Mouse (Mus musculus) midbrain, embryonic 11.5 days (tissue): Measurements from ENCODE around the gene Copz2. TPM values are rescaled to one million over a fixed set of nuclear protein-coding genes. Genes with fewer than 3 reads are reported as not detected.
A peak's percentile ranks its signal among the peaks of the same experiment; 100 is the strongest.
"Not testable (repeated sequence)": the region's sequence is repeated elsewhere in the genome, so short reads cannot be mapped to it uniquely, and the experiment has no call there.

Experiments
- ATAC-seq: fragments of 200-750 bp; cut with Nextera tagmentation; 2 replicates; pipeline ENCODE4 v1.8.0; 2017; ENCODE audit warnings: moderate TSS enrichment, moderate library complexity; ENCODE audit not compliant: low FRiP score
- DNase-seq: peaks from one replicate; pipeline ENCODE4 v3.0.0; 2015; ENCODE audit warnings: low spot score; ENCODE audit errors: missing footprints
- H3K27ac ChIP-seq: fragments of 300-500 bp; sonication (generic); 2 replicates; pipeline ENCODE4 v1.5.1; 2014; ENCODE audit warnings: low read depth, low read length
- H3K27me3 ChIP-seq: fragments of 300-500 bp; sonication (generic); 2 replicates; pipeline ENCODE4 v1.6.1; 2014; ENCODE audit warnings: mild to moderate bottlenecking, low read length, moderate library complexity, mixed read lengths; ENCODE audit not compliant: control insufficient read depth, insufficient read depth
- H3K36me3 ChIP-seq: fragments of 300-500 bp; sonication (generic); 2 replicates; pipeline ENCODE4 v1.6.1; 2014; ENCODE audit warnings: mild to moderate bottlenecking, low read length, moderate library complexity, mixed read lengths; ENCODE audit not compliant: control insufficient read depth, insufficient read depth
- H3K4me1 ChIP-seq: fragments of 300-500 bp; sonication (generic); 2 replicates; pipeline ENCODE4 v1.6.1; 2014; ENCODE audit warnings: low read length; ENCODE audit not compliant: control insufficient read depth, insufficient read depth
- H3K4me2 ChIP-seq: fragments of 300-500 bp; sonication (generic); 2 replicates; pipeline ENCODE4 v1.6.1; 2014; ENCODE audit warnings: mild to moderate bottlenecking, moderate library complexity
- H3K4me3 ChIP-seq: fragments of 300-500 bp; sonication (generic); 2 replicates; pipeline ENCODE4 v1.5.1; 2014; ENCODE audit warnings: low read depth, low read length
- H3K9ac ChIP-seq: fragments of 300-500 bp; sonication (generic); 2 replicates; pipeline ENCODE4 v1.6.1; 2014; ENCODE audit warnings: low read length
- H3K9me3 ChIP-seq: fragments of 300-500 bp; sonication (generic); 2 replicates; pipeline ENCODE4 v1.6.1; 2016; ENCODE audit warnings: low read length; ENCODE audit not compliant: control insufficient read depth
- WGBS: fragments of 180-500 bp; shearing (Covaris S2); extraction: QIAGEN DNeasy Blood & Tissue Kit; methylation state at CpG from one replicate; pipeline ENCODE4 v1.1.7; 2014; 5-methylcytosine and 5-hydroxymethylcytosine counted together
- polyA plus RNA-seq: library from polyadenylated mRNA; unstranded; fragments of >200 nt; fragmentation: Nextera tagmentation; extraction: Ambion mirVana; gene quantifications from 2 replicates; pipeline ENCODE4 v1.2.1, GENCODE M21; 2014

Gene Copz2
- polyA plus RNA-seq, result 47.5 and 51.1 TPM in 2 replicates

DNA sequence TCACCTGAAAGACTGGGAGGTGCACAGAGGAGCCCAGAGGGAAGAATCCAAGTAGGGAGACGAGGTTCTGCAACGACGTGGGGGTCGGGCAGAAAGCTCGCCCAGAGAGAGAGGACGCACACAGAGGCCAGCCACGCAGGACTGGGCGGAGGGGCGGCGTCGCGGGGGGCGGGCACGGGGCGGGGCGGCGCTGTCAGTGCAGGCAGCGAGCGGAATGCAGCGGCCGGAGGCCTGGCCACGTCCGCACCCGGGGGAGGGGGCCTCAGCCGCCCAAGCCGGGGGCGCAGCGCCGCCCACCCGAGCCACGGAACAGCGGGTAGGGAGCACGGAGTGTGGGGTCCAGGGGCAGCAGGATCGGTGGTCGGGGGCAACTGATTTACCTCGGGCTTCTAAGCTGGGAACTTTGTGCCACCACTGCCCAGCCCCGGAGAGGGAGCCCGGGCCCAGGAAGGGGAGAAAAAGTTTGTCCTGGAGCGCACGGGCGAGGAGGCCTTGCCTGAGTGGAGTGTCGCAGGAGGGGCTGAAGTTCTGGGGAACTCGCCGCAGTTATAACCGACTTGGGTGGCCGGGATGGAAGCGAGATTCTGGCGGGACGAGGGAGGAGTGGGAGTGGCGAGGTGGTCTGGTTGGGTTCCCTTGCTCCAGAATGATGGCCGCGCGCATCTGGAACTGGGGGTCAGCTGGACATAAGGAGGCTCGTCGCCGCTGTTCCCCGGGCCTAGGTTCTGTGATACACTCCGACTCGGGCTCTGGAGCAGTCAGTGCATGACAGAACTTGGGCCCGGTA lies at the start of gene Copz2:
Gene Copz2 (plus strand): TSS at position 190 of the 787 bp plus-strand sequence.
- H3K27me3 ChIP-seq, result peaks cover 3% of the 10 kb centered on the region; the same call in 1 of the 2 replicates
- DNase-seq (peak; percentile 91), ATAC-seq (peak; percentile 52)
- 1% methylated on average over 60 of the region's 60 CpGs for WGBS
- no peaks in the 10 kb centered on the region for H3K9me3 ChIP-seq
- no peaks in the 10 kb centered on the region for H3K36me3 ChIP-seq
- H3K4me3 ChIP-seq, result peak within 1 kb of the TSS; percentile 49
- H3K4me2 ChIP-seq, result peak within 1 kb of the TSS; percentile 93
- peak within 1 kb of the TSS; percentile 59 for H3K9ac ChIP-seq
- no peak within 1 kb of the TSS for H3K27ac ChIP-seq
- peaks cover 6% of the 10 kb centered on the region; the same call in 1 of the 2 replicates for H3K4me1 ChIP-seq

DNA sequence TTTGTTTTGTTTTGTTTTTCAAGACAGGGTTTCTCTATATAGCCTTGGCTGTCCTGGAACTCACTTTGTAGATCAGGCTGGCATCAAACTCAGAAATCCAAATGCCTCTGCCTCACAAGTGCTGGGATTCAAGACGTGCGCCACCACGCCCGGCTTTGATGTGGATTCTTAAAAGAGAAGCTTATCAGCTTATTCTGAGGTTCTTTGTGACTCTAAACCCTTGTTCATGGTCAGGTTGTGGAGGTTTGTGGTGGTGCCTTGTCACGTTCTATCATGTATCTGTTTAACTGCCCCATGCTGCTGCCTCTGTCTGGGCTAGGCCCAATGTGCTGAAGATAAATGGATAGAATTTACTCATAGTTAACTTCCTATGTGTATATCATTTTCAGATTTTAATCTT lies 44.1 kb upstream of the Copz2 start:
- no peaks in the 10 kb centered on the region for H3K9me3 ChIP-seq
- WGBS, result 86% methylated on average over 5 of the region's 5 CpGs
- H3K27ac ChIP-seq, result no peak overlapping the region
- H3K4me2 ChIP-seq, result no peak overlapping the region
- no peaks in the 10 kb centered on the region for H3K27me3 ChIP-seq
- no peak overlapping the region for H3K9ac ChIP-seq
- ATAC-seq (no peak), DNase-seq (no peak)
- peaks cover 40% of the 10 kb centered on the region for H3K36me3 ChIP-seq
- no peaks in the 10 kb centered on the region for H3K4me1 ChIP-seq
- H3K4me3 ChIP-seq, result no peak overlapping the region

GRCm38 (mm10) chr11:96808066-96808465 lies 41.6 kb upstream of the Copz2 start:
- no peak overlapping the region for H3K4me2 ChIP-seq
- ATAC-seq (no peak), DNase-seq (no peak)
- no peaks in the 10 kb centered on the region for H3K27me3 ChIP-seq
- H3K27ac ChIP-seq, result no peak overlapping the region
- no peak overlapping the region for H3K9ac ChIP-seq
- H3K36me3 ChIP-seq, result peaks cover 39% of the 10 kb centered on the region
- no peaks in the 10 kb centered on the region for H3K9me3 ChIP-seq
- 75% methylated on average over 1 of the region's 1 CpGs for WGBS
- H3K4me3 ChIP-seq, result no peak overlapping the region
- no peaks in the 10 kb centered on the region for H3K4me1 ChIP-seq

GRCm38 (mm10) chr11:96809562-96810235 lies 40.0 kb upstream of the Copz2 start:
- ATAC-seq, result no peak
- DNase-seq, result no peak
- no peak overlapping the region for H3K27ac ChIP-seq
- WGBS, result 90% methylated on average over 6 of the region's 6 CpGs
- H3K36me3 ChIP-seq, result peaks cover 30% of the 10 kb centered on the region
- no peak overlapping the region for H3K4me3 ChIP-seq
- no peaks in the 10 kb centered on the region for H3K4me1 ChIP-seq
- H3K4me2 ChIP-seq, result no peak overlapping the region
- no peaks in the 10 kb centered on the region for H3K27me3 ChIP-seq
- no peak overlapping the region for H3K9ac ChIP-seq
- H3K9me3 ChIP-seq, result no peaks in the 10 kb centered on the region

DNA sequence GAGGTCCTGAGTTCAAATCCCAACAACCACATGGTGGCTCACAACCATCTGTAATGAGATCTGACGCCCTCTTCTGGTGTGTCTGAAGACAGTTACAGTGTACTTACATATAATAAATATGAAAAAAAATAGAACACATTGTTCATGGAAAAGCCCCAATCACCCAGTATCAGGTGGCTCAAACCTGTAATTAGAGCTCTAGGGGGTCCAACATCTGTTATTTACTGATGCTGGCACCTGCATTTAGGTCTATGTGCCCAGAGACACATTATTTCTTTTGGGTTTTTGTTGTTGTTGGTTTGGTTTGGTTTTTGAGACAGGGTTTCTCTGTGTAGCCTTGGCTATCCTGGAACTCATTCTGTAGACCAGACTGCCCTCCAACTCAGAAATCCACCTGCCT lies 38.5 kb upstream of the Copz2 start:
- H3K9ac ChIP-seq, result not testable (repeated sequence)

DNA sequence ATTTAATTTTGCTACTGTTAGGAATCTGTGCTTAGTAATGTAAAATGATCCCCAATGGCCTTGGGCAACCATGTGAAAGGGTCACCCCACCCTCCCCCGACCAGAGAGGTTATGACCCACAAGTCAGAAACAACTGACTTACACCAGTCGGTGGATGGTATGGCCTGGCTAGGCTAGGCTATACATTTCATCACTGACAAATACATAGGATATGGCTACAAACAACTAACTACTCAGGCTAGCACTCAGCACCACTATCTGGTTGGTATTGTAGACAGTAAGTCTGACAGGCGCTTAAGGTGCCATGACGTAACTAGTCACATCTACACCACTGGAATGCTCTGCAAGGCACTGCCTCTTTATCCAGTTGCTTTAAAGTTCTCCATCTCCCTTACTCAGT lies 36.2 kb upstream of the Copz2 start:
- H3K27me3 ChIP-seq, result no peaks in the 10 kb centered on the region
- no peak for ATAC-seq
- no peak overlapping the region for H3K27ac ChIP-seq
- no peak overlapping the region for H3K4me2 ChIP-seq
- no peaks in the 10 kb centered on the region for H3K9me3 ChIP-seq
- peaks cover 34% of the 10 kb centered on the region for H3K36me3 ChIP-seq
- H3K9ac ChIP-seq, result no peak overlapping the region
- WGBS, result 88% methylated on average over 4 of the region's 4 CpGs
- H3K4me1 ChIP-seq, result peaks cover 3% of the 10 kb centered on the region; the same call in 1 of the 2 replicates
- peak; percentile 86 for DNase-seq
- no peak overlapping the region for H3K4me3 ChIP-seq

More for the DNA sequence above, 38.5 kb upstream of the Copz2 start:
- DNase-seq, H3K9me3 ChIP-seq, ATAC-seq, H3K27me3 ChIP-seq, H3K27ac ChIP-seq, H3K4me2 ChIP-seq, H3K4me3 ChIP-seq, H3K4me1 ChIP-seq: not testable (repeated sequence)
- peaks cover 32% of the 10 kb centered on the region for H3K36me3 ChIP-seq
- 87% methylated on average over 1 of the region's 1 CpGs for WGBS

DNA sequence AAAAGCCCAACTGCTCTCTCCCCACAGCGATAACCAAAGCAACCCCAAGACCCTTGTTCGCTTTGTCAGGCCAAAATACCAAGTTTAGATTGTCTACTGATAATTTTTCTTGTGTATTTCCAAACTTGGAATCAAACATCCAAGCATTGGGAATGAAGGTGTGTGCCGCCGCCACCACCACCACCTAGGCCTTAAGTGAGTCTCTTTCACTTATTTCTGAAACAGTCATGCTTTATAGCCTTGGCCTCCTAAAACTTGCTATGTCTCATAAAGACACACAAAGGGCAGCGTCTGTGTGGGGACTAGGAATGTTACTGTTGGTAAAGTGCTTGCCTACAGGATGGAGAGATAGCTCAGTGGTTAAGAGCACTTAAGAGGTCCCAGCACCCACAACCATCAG lies 35.8 kb upstream of the Copz2 start:
- no peaks in the 10 kb centered on the region for H3K27me3 ChIP-seq
- ATAC-seq (no peak), DNase-seq (peak; percentile 66)
- peaks cover 3% of the 10 kb centered on the region; the same call in 1 of the 2 replicates for H3K4me1 ChIP-seq
- no peak overlapping the region for H3K27ac ChIP-seq
- no peak overlapping the region for H3K4me3 ChIP-seq
- WGBS, result 90% methylated on average over 5 of the region's 5 CpGs
- H3K36me3 ChIP-seq, result peaks cover 29% of the 10 kb centered on the region
- H3K9ac ChIP-seq, result no peak overlapping the region
- no peaks in the 10 kb centered on the region for H3K9me3 ChIP-seq
- no peak overlapping the region for H3K4me2 ChIP-seq

DNA sequence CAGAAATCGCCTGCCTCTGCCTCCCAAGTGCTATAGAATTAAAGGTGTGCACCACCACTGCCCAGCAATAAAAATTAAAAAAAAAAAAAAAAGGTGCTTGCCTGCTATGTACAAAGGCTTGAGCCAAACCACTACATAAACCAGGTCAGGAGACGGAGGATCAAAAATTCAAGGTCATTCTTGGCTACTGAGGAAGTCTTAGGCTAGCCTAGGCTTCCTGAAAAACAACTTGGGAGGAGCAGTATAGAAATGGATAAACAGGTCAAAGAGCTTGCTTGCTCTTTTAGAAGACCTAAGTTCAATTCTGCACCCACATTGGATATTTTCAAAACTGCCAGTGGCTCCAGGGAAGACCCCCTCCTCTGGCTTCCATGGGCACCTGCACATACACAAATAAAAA lies 35.2 kb upstream of the Copz2 start:
- peak; percentile 70 for DNase-seq

GRCm38 (mm10) chr11:96815895-96816294 lies 33.8 kb upstream of the Copz2 start:
- no peak overlapping the region for H3K4me3 ChIP-seq
- ATAC-seq (no peak), DNase-seq (no peak)
- H3K27me3 ChIP-seq, result no peaks in the 10 kb centered on the region
- no peaks in the 10 kb centered on the region for H3K9me3 ChIP-seq
- no peak overlapping the region for H3K9ac ChIP-seq
- H3K27ac ChIP-seq, result no peak overlapping the region
- H3K36me3 ChIP-seq, result peaks cover 26% of the 10 kb centered on the region
- H3K4me1 ChIP-seq, result peaks cover 3% of the 10 kb centered on the region; the same call in 1 of the 2 replicates
- 95% methylated on average over 2 of the region's 2 CpGs for WGBS
- no peak overlapping the region for H3K4me2 ChIP-seq

More for the DNA sequence above, 35.2 kb upstream of the Copz2 start:
- no peak overlapping the region for H3K4me3 ChIP-seq
- peaks cover 26% of the 10 kb centered on the region for H3K36me3 ChIP-seq
- no peak overlapping the region for H3K4me2 ChIP-seq
- no peak overlapping the region for H3K9ac ChIP-seq
- H3K9me3 ChIP-seq, result no peaks in the 10 kb centered on the region
- no peak overlapping the region for H3K27ac ChIP-seq
- H3K27me3 ChIP-seq, result no peaks in the 10 kb centered on the region
- ATAC-seq, result no peak
- peaks cover 3% of the 10 kb centered on the region; the same call in 1 of the 2 replicates for H3K4me1 ChIP-seq
- 91% methylated on average over 2 of the region's 2 CpGs for WGBS
